Mouse (Mus musculus): ENCODE results near the gene Katnal1. TPM values are rescaled to one million over a fixed set of nuclear protein-coding genes. Genes with fewer than 3 reads are reported as not detected.
A peak's percentile ranks its signal among the peaks of the same experiment; 100 is the strongest.

The Katnal1 gene
- polyA plus RNA-seq, 1 experiment, result 5.6 TPM

GRCm38 (mm10) chr5:148950064-148950463, 20.9 kb upstream of the Katnal1 start:
- DNase-seq, result no peak
- TF ChIP-seq CTCF (IDR thresholded peaks at IDR 0.05; ENCODE audit: borderline replicate concordance, control insufficient read depth, extremely low read depth, insufficient read depth, low read length, poor library complexity) (no peak), POLR2A (IDR thresholded peaks at IDR 0.05; ENCODE audit: control insufficient read depth, extremely low read depth, insufficient read depth, low read length, poor library complexity) (no peak)
- 12% methylated on average over 15 of the region's 15 CpGs for WGBS
- H3K4me1 ChIP-seq (replicated peaks; ENCODE audit: control insufficient read depth, insufficient read depth, low read length), result peaks cover 35% of the 10 kb centered on the region
- no peak overlapping the region for H3K4me3 ChIP-seq (ENCODE audit: control insufficient read depth, insufficient read depth, low read length)
- peak overlapping the region; percentile 35; the same call in 1 of the 2 replicates for H3K27ac ChIP-seq (ENCODE audit: control insufficient read depth, insufficient read depth, low read length)
- H3K36me3 ChIP-seq (ENCODE audit: control insufficient read depth, insufficient read depth, low read length), result no peaks in the 10 kb centered on the region
- H3K27me3 ChIP-seq (ENCODE audit: control insufficient read depth, insufficient read depth, low read length), result no peaks in the 10 kb centered on the region

DNA sequence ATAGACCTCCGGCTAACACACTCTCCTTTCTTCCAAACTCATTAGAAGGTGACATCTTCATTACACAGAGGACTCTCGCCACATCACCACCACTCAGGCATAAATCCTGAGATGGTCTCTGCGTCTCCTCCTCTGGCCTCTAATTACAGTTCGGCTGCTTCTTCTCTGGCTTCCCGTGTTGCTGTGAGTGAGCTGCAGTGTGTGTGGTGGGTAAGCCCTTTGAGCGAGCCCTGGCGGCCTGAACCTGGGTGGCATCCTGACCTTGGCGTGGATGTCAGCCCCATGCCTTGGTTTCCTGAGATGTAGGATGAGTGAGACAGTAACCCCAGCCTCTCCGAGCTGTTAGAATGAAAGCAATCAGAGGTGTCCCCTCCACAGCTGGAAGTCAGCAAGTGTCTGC, 19.5 kb upstream of the Katnal1 start:
- DNase-seq, result no peak
- 91% methylated on average over 9 of the region's 9 CpGs for WGBS
- Histone ChIP-seq H3K27ac (ENCODE audit: control insufficient read depth, insufficient read depth, low read length) (no peak overlapping the region), H3K4me1 (replicated peaks; ENCODE audit: control insufficient read depth, insufficient read depth, low read length) (peaks cover 29% of the 10 kb centered on the region), H3K4me3 (ENCODE audit: control insufficient read depth, insufficient read depth, low read length) (no peak overlapping the region), H3K36me3 (ENCODE audit: control insufficient read depth, insufficient read depth, low read length) (no peaks in the 10 kb centered on the region), H3K27me3 (ENCODE audit: control insufficient read depth, insufficient read depth, low read length) (no peaks in the 10 kb centered on the region)
- no peak for TF ChIP-seq POLR2A (IDR thresholded peaks at IDR 0.05; ENCODE audit: control insufficient read depth, extremely low read depth, insufficient read depth, low read length, poor library complexity)
- no peak for TF ChIP-seq CTCF (IDR thresholded peaks at IDR 0.05; ENCODE audit: borderline replicate concordance, control insufficient read depth, extremely low read depth, insufficient read depth, low read length, poor library complexity)

DNA sequence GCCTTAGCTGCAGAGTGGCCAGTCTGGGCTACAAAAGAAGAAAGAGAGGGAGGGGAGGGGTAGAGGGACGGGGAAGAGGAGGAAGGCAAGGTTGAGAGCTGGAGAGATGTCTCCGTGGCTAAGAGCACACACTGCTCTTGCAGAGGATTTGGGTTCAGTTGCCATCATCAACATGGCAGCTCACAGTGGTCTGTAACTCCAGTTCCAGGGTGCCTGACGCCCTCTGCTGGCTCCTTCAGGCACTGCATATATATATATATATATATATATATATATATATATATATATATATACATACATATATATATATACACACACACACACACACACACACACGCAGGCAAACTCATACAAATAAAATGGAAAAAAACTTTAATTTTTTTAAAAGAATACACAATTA, 18.3 kb upstream of the Katnal1 start:
- Histone ChIP-seq H3K36me3 (ENCODE audit: control insufficient read depth, insufficient read depth, low read length) (no peaks in the 10 kb centered on the region), H3K27ac (ENCODE audit: control insufficient read depth, insufficient read depth, low read length) (no peak overlapping the region), H3K27me3 (ENCODE audit: control insufficient read depth, insufficient read depth, low read length) (no peaks in the 10 kb centered on the region), H3K4me3 (ENCODE audit: control insufficient read depth, insufficient read depth, low read length) (no peak overlapping the region), H3K4me1 (replicated peaks; ENCODE audit: control insufficient read depth, insufficient read depth, low read length) (peaks cover 24% of the 10 kb centered on the region)
- no peak for DNase-seq
- TF ChIP-seq POLR2A (IDR thresholded peaks at IDR 0.05; ENCODE audit: control insufficient read depth, extremely low read depth, insufficient read depth, low read length, poor library complexity), result no peak
- TF ChIP-seq CTCF (IDR thresholded peaks at IDR 0.05; ENCODE audit: borderline replicate concordance, control insufficient read depth, extremely low read depth, insufficient read depth, low read length, poor library complexity), result no peak
- WGBS, result 93% methylated on average over 4 of the region's 4 CpGs

- no peaks in the 10 kb centered on the region for H3K27me3 ChIP-seq (ENCODE audit: control insufficient read depth, insufficient read depth, low read length)
- TF ChIP-seq POLR2A (IDR thresholded peaks at IDR 0.05; ENCODE audit: control insufficient read depth, extremely low read depth, insufficient read depth, low read length, poor library complexity) (no peak), CTCF (IDR thresholded peaks at IDR 0.05; ENCODE audit: borderline replicate concordance, control insufficient read depth, extremely low read depth, insufficient read depth, low read length, poor library complexity) (peak; percentile 56; the same call in 1 of the 2 replicates)
- peak; percentile 59 for DNase-seq
- no peak overlapping the region for H3K27ac ChIP-seq (ENCODE audit: control insufficient read depth, insufficient read depth, low read length)
- peaks cover 21% of the 10 kb centered on the region for H3K4me1 ChIP-seq (replicated peaks; ENCODE audit: control insufficient read depth, insufficient read depth, low read length)
- WGBS, result 93% methylated on average over 5 of the region's 5 CpGs
- H3K4me3 ChIP-seq (ENCODE audit: control insufficient read depth, insufficient read depth, low read length), result no peak overlapping the region
- no peaks in the 10 kb centered on the region for H3K36me3 ChIP-seq (ENCODE audit: control insufficient read depth, insufficient read depth, low read length)
Measured at GRCm38 (mm10) chr5:148946787-148947186, 17.7 kb upstream of the Katnal1 start.

DNA sequence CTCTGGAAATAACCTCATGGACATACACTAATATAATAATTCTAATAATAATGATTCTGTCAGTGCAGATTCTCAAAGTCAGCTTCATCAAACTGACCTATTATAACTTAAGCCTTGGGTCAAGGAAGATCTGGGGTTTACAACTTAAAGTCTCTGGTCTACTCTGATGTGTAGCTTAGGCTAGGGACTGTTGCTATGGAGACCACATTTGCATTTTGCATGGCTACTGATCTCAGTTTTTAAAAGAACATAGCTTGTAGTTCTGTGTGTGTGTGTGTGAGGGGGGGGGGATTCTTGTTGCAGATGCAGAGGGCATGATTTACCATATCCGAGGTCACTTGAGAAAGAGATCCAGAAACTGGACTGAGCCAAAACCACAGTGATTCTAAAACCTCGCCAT, 16.6 kb upstream of the Katnal1 start:
- Histone ChIP-seq H3K4me1 (replicated peaks; ENCODE audit: control insufficient read depth, insufficient read depth, low read length) (peaks cover 13% of the 10 kb centered on the region), H3K27ac (ENCODE audit: control insufficient read depth, insufficient read depth, low read length) (no peak overlapping the region), H3K36me3 (ENCODE audit: control insufficient read depth, insufficient read depth, low read length) (no peaks in the 10 kb centered on the region), H3K27me3 (ENCODE audit: control insufficient read depth, insufficient read depth, low read length) (no peaks in the 10 kb centered on the region), H3K4me3 (ENCODE audit: control insufficient read depth, insufficient read depth, low read length) (no peak overlapping the region)
- TF ChIP-seq CTCF (IDR thresholded peaks at IDR 0.05; ENCODE audit: borderline replicate concordance, control insufficient read depth, extremely low read depth, insufficient read depth, low read length, poor library complexity) (no peak), POLR2A (IDR thresholded peaks at IDR 0.05; ENCODE audit: control insufficient read depth, extremely low read depth, insufficient read depth, low read length, poor library complexity) (no peak)
- no peak for DNase-seq
- WGBS, result 89% methylated on average over 2 of the region's 2 CpGs

GRCm38 (mm10) chr5:148944024-148944423, 14.9 kb upstream of the Katnal1 start:
- WGBS, result 87% methylated on average over 8 of the region's 8 CpGs
- Histone ChIP-seq H3K36me3 (ENCODE audit: control insufficient read depth, insufficient read depth, low read length) (no peaks in the 10 kb centered on the region), H3K4me3 (ENCODE audit: control insufficient read depth, insufficient read depth, low read length) (no peak overlapping the region), H3K4me1 (replicated peaks; ENCODE audit: control insufficient read depth, insufficient read depth, low read length) (0 out of 2 replicates have a peak, but pooled peaks cover 3% of the 10 kb centered on the region), H3K27me3 (ENCODE audit: control insufficient read depth, insufficient read depth, low read length) (no peaks in the 10 kb centered on the region), H3K27ac (ENCODE audit: control insufficient read depth, insufficient read depth, low read length) (no peak overlapping the region)
- TF ChIP-seq CTCF (IDR thresholded peaks at IDR 0.05; ENCODE audit: borderline replicate concordance, control insufficient read depth, extremely low read depth, insufficient read depth, low read length, poor library complexity) (no peak), POLR2A (IDR thresholded peaks at IDR 0.05; ENCODE audit: control insufficient read depth, extremely low read depth, insufficient read depth, low read length, poor library complexity) (no peak)
- no peak for DNase-seq

DNA sequence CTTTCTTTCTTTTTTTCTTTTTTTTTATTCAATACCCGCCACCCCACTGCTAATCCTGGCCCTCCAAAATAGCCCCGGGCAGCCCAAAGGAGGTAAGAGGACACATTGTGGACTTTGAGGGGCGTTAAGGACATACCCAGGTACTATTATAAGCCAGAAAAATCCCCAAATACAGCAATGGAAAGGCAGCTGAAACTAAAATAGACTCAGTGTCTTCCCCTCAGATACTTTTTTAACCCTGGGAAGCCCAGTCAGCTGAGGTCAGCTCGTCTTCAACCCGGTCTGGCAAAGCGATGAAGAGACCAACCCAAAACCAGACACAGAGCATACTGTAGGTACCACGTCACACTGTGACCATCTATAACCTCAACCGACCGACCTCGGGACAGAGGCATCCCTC, 14.3 kb upstream of the Katnal1 start:
- Histone ChIP-seq H3K4me1 (replicated peaks; ENCODE audit: control insufficient read depth, insufficient read depth, low read length) (no peaks in the 10 kb centered on the region), H3K4me3 (ENCODE audit: control insufficient read depth, insufficient read depth, low read length) (no peak overlapping the region), H3K36me3 (ENCODE audit: control insufficient read depth, insufficient read depth, low read length) (no peaks in the 10 kb centered on the region), H3K27ac (ENCODE audit: control insufficient read depth, insufficient read depth, low read length) (no peak overlapping the region), H3K27me3 (ENCODE audit: control insufficient read depth, insufficient read depth, low read length) (no peaks in the 10 kb centered on the region)
- no peak for DNase-seq
- TF ChIP-seq CTCF (IDR thresholded peaks at IDR 0.05; ENCODE audit: borderline replicate concordance, control insufficient read depth, extremely low read depth, insufficient read depth, low read length, poor library complexity) (no peak), POLR2A (IDR thresholded peaks at IDR 0.05; ENCODE audit: control insufficient read depth, extremely low read depth, insufficient read depth, low read length, poor library complexity) (no peak)
- WGBS, result 98% methylated on average over 10 of the region's 10 CpGs
